Mouse (Mus musculus) large intestine, adult 2 months (tissue): Measurements from ENCODE around the gene Rgs2. TPM values are rescaled to one million over a fixed set of nuclear protein-coding genes. Genes with fewer than 3 reads are reported as not detected.
A peak's percentile ranks its signal among the peaks of the same experiment; 100 is the strongest.

Experiments used
- DNase-seq: peaks from one replicate; pipeline ENCODE4 v3.0.0-alpha.2; 2012; ENCODE audit warnings: low read depth, low spot score
- WGBS: fragments of 180-500 bp; shearing (Covaris S2); methylation state at CpG from one replicate; pipeline ENCODE4 v1.1.7; 2018; 5-methylcytosine and 5-hydroxymethylcytosine counted together
- polyA plus RNA-seq: library from polyadenylated mRNA; depleted of rRNA; stranded (reverse); fragments of >200 nt; gene quantifications from 2 replicates; pipeline ENCODE4 v1.2.3, GENCODE M21; 2012; rRNA removed

Rgs2 gene
- 7.3 TPM in 2 replicates for polyA plus RNA-seq

GRCm38 (mm10) chr1:144003904-144004740 lies at the start of gene Rgs2:
TSS of gene Rgs2 (minus strand) at chr1:144004161.
- under 1% methylated on average over 57 of the region's 57 CpGs for WGBS
- DNase-seq: peak; percentile 58

GRCm38 (mm10) chr1:144053401-144053800 lies 49.4 kb upstream of the Rgs2 start:
- 76% methylated on average over 4 of the region's 4 CpGs for WGBS
- no peak for DNase-seq

- no peak for DNase-seq
- WGBS: 93% methylated on average over 2 of the region's 2 CpGs
These were observed 37.9 kb upstream of the Rgs2 start for GRCm38 (mm10) chr1:144041826-144042225.

- DNase-seq: no peak
- 63% methylated on average over 1 of the region's 1 CpGs for WGBS
These were observed 29.5 kb upstream of the Rgs2 start for GRCm38 (mm10) chr1:144033498-144033897.

GRCm38 (mm10) chr1:144030499-144030898 lies 26.5 kb upstream of the Rgs2 start:
- DNase-seq: no peak
- WGBS: 90% methylated on average over 6 of the region's 6 CpGs

- DNase-seq: no peak
- 93% methylated on average over 10 of the region's 10 CpGs for WGBS
These were observed 25.7 kb upstream of the Rgs2 start for GRCm38 (mm10) chr1:144029679-144030078.

GRCm38 (mm10) chr1:144018417-144018958 lies 14.5 kb upstream of the Rgs2 start:
- DNase-seq: no peak
- WGBS: 17% methylated on average over 7 of the region's 7 CpGs

GRCm38 (mm10) chr1:144013913-144014312 lies 10.0 kb upstream of the Rgs2 start:
- DNase-seq: no peak

GRCm38 (mm10) chr1:144007341-144007740 lies 3.4 kb upstream of the Rgs2 start:
- WGBS: 65% methylated on average over 6 of the region's 6 CpGs
- no peak for DNase-seq

GRCm38 (mm10) chr1:144006542-144006941 lies 2.6 kb upstream of the Rgs2 start:
- 1% methylated on average over 8 of the region's 8 CpGs for WGBS

GRCm38 (mm10) chr1:144005648-144006047 lies 1.7 kb upstream of the Rgs2 start:
- no peak for DNase-seq

More at GRCm38 (mm10) chr1:144006542-144006941, 2.6 kb upstream of the Rgs2 start:
- no peak for DNase-seq

GRCm38 (mm10) chr1:144004741-144005140 lies 780 bp upstream of the Rgs2 start:
- DNase-seq: no peak
- WGBS: 4% methylated on average over 9 of the region's 9 CpGs

- DNase-seq: no peak
- WGBS: 6% methylated on average over 10 of the region's 10 CpGs
These were observed 545 bp downstream of the Rgs2 start for GRCm38 (mm10) chr1:144003416-144003815.

GRCm38 (mm10) chr1:144002715-144003066 lies 1.3 kb downstream of the Rgs2 start:
- 61% methylated on average over 4 of the region's 4 CpGs for whole genome bisulfite sequencing
- DNase-seq: no peak

- no peak for DNase-seq
- WGBS: 85% methylated on average over 6 of the region's 6 CpGs
These were observed 1.8 kb downstream of the Rgs2 start for GRCm38 (mm10) chr1:144002036-144002714.

GRCm38 (mm10) chr1:144000246-144000645 lies 3.7 kb downstream of the Rgs2 start:
- 84% methylated on average over 4 of the region's 4 CpGs for WGBS
- DNase-seq: no peak

GRCm38 (mm10) chr1:143999371-143999920 lies 4.5 kb downstream of the Rgs2 start:
- 62% methylated on average over 7 of the region's 7 CpGs for WGBS
- DNase-seq: no peak

- WGBS: 88% methylated on average over 1 of the region's 1 CpGs
These were observed 10.9 kb downstream of the Rgs2 start for GRCm38 (mm10) chr1:143993026-143993425.

GRCm38 (mm10) chr1:143992528-143992927 lies 11.4 kb downstream of the Rgs2 start:
- 71% methylated on average over 2 of the region's 2 CpGs for WGBS
- no peak for DNase-seq

More at GRCm38 (mm10) chr1:143993026-143993425, 10.9 kb downstream of the Rgs2 start:
- no peak for DNase-seq

GRCm38 (mm10) chr1:143990263-143990662 lies 13.7 kb downstream of the Rgs2 start:
- 67% methylated on average over 5 of the region's 5 CpGs for WGBS
- no peak for DNase-seq
